Mouse (Mus musculus): ENCODE measurements at regions not wholly inside any gene's neighbourhood (a gene's known extent, or its start where the extent isn't known, plus 50 kb on each side); places are given as distances from the start of the nearest gene placed in this dataset.

GRCm38 (mm10) chr4:153844766-153845165 lies 112.3 kb upstream of the A430005L14Rik start:
- TF ChIP-seq CTCF (conservative IDR thresholded peaks at IDR 0.05; ENCODE audit: insufficient read depth, insufficient read length, low read depth, low read length) = no peak
- TF ChIP-seq POLR2A (IDR thresholded peaks at IDR 0.05; ENCODE audit: low read depth, low read length) = no peak
